Mouse (Mus musculus) liver, adult 2 months (tissue): Measurements from ENCODE around the gene Ccdc130. TPM values are rescaled to one million over a fixed set of nuclear protein-coding genes. Genes with fewer than 3 reads are reported as not detected.
"Not testable (repeated sequence)": the region's sequence is repeated elsewhere in the genome, so short reads cannot be mapped to it uniquely, and the experiment has no call there.

ENCODE experiments used
- DNase-seq: peaks from one replicate; pipeline ENCODE4 v3.0.0-alpha.2; 2011; ENCODE audit warnings: low read depth, low spot score; ENCODE audit errors: extremely low read depth
- H3K27ac ChIP-seq: fragments of 200-500 bp; replicated peaks from 2 replicates; pipeline ENCODE4 v1.5.1; 2012; ENCODE audit warnings: low read depth, mild to moderate bottlenecking, control low read depth, inconsistent platforms, low read length; ENCODE audit not compliant: insufficient read depth
- H3K27me3 ChIP-seq: fragments of 200-500 bp; 2 replicates; pipeline ENCODE4 v1.6.1; 2012; ENCODE audit warnings: mild to moderate bottlenecking, moderate library complexity, low read length, inconsistent platforms; ENCODE audit not compliant: control insufficient read depth, insufficient read depth
- H3K36me3 ChIP-seq: fragments of 200-500 bp; 2 replicates; pipeline ENCODE4 v1.6.1; 2012; ENCODE audit warnings: low read length, inconsistent platforms; ENCODE audit not compliant: control insufficient read depth, insufficient read depth
- H3K4me1 ChIP-seq: fragments of 200-500 bp; 2 replicates; pipeline ENCODE4 v1.6.1; 2011; ENCODE audit warnings: low read length; ENCODE audit not compliant: control insufficient read depth, insufficient read depth
- H3K4me3 ChIP-seq: fragments of 200-500 bp; 2 replicates; pipeline ENCODE4 v1.5.1; 2011; ENCODE audit warnings: low read depth, mild to moderate bottlenecking, control low read depth, low read length, moderate library complexity; ENCODE audit not compliant: insufficient read depth
- H3K79me2 ChIP-seq: fragments of 200-500 bp; 2 replicates; pipeline ENCODE4 v1.6.1; 2012; ENCODE audit warnings: inconsistent platforms, mild to moderate bottlenecking, low read length, moderate library complexity; ENCODE audit not compliant: control insufficient read depth, insufficient read depth
- H3K9ac ChIP-seq: fragments of 200-500 bp; 2 replicates; pipeline ENCODE4 v1.6.1; 2012; ENCODE audit warnings: low read depth, mild to moderate bottlenecking, control low read depth, inconsistent platforms, low read length
- CTCF ChIP-seq: fragments of 200-500 bp; IDR thresholded peaks from 2 replicates; pipeline ENCODE4 v1.5.1; 2011; ENCODE audit warnings: low read depth, low read length, control low read depth
- POLR2A ChIP-seq: fragments of 200-500 bp; IDR thresholded peaks from 2 replicates; pipeline ENCODE4 v1.6.1; 2011; ENCODE audit warnings: low read length, control low read depth; ENCODE audit not compliant: insufficient read depth; ENCODE audit errors: extremely low read depth
- WGBS: fragments of 180-500 bp; shearing (Covaris S2); methylation state at CpG from one replicate; pipeline ENCODE4 v1.1.7; 2018; 5-methylcytosine and 5-hydroxymethylcytosine counted together
- polyA plus RNA-seq: library from polyadenylated mRNA; depleted of rRNA; stranded (reverse); fragments of >200 nt; gene quantifications from 2 replicates; pipeline ENCODE4 v1.2.3, GENCODE M21; 2012
- total RNA-seq: library from RNA; depleted of rRNA; stranded (reverse); fragments of >200 nt; gene quantifications from 2 replicates; pipeline ENCODE4 v1.2.3, GENCODE M21; 2014

Ccdc130 gene
- total and polyA plus RNA-seq, 2 experiments = 2.3 to 8.7 TPM

GRCm38 (mm10) chr8:84288892-84289291 is 18.7 kb upstream of the Ccdc130 start:
- WGBS = 56% methylated on average over 2 of the region's 2 CpGs
- Histone ChIP-seq H3K4me3 (no peak overlapping the region), H3K79me2 (no peaks in the 10 kb centered on the region), H3K4me1 (no peaks in the 10 kb centered on the region), H3K36me3 (no peaks in the 10 kb centered on the region), H3K9ac (no peak overlapping the region), H3K27me3 (no peaks in the 10 kb centered on the region), H3K27ac (no peak overlapping the region)
- peak; percentile 60 for TF ChIP-seq CTCF
- no peak for TF ChIP-seq POLR2A
- no peak for DNase-seq

DNA sequence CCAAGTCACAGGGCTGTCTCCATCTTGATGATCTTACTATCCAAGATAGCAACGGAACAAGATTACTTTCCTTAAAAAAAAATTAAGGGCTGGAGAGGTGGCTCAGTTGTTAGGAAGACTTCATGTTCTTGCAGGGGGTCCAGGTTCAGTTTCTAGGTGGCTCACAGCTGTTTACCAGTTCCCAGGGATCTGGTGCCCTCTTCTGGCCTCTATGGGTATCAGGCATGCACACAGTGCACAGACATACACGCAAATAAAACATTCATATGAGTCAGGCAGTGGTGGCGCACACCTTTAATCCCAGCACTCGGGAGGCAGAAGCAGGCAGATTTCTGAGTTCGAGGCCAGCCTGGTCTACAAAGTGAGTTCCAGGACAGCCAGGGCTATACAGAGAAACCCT is 15.5 kb upstream of the Ccdc130 start:
- 56% methylated on average over 5 of the region's 5 CpGs for WGBS
- not testable (repeated sequence) for H3K4me3 ChIP-seq, H3K27ac ChIP-seq, H3K4me1 ChIP-seq, H3K27me3 ChIP-seq, H3K9ac ChIP-seq, H3K36me3 ChIP-seq, H3K79me2 ChIP-seq
- peak; percentile 65 for TF ChIP-seq CTCF
- DNase-seq = peak; percentile 15

- no peak for TF ChIP-seq CTCF
- no peak for TF ChIP-seq POLR2A
- peak overlapping the region; percentile 28; the same call in 1 of the 2 replicates for H3K4me3 ChIP-seq
- no peaks in the 10 kb centered on the region for H3K36me3 ChIP-seq
- H3K4me1 ChIP-seq = no peaks in the 10 kb centered on the region
- no peaks in the 10 kb centered on the region for H3K79me2 ChIP-seq
- no peak for DNase-seq
- no peak overlapping the region for H3K27ac ChIP-seq
- H3K27me3 ChIP-seq = no peaks in the 10 kb centered on the region
- H3K9ac ChIP-seq = no peak overlapping the region
- 48% methylated on average over 9 of the region's 9 CpGs for WGBS
Measured at GRCm38 (mm10) chr8:84284608-84285063, 14.5 kb upstream of the Ccdc130 start.

DNA sequence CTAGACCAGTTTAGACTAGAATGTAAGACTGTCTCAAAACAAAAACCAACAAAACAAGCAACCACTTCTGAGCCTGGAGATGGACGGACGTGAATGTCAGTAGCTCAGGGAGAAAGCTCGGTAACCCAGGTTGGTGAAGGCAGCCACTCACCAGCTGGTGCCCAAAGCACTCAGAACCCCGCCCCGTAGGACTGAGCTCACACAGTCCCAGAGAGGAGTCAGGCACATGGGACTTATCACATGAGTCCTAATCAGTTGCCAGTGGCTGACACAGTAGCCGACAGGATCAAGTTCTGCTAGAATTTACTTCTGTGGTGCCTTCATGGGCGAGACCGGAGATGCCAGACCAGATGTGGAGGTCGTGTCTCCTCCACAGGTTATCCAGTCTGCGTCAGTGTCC is 10.6 kb upstream of the Ccdc130 start:
- H3K4me3 ChIP-seq = no peak overlapping the region
- no peak for DNase-seq
- no peaks in the 10 kb centered on the region for H3K36me3 ChIP-seq
- no peak overlapping the region for H3K27ac ChIP-seq
- H3K79me2 ChIP-seq = no peaks in the 10 kb centered on the region
- no peak overlapping the region for H3K9ac ChIP-seq
- no peaks in the 10 kb centered on the region for H3K4me1 ChIP-seq
- no peak for TF ChIP-seq CTCF
- TF ChIP-seq POLR2A = no peak
- WGBS = 76% methylated on average over 10 of the region's 10 CpGs
- H3K27me3 ChIP-seq = no peaks in the 10 kb centered on the region

DNA sequence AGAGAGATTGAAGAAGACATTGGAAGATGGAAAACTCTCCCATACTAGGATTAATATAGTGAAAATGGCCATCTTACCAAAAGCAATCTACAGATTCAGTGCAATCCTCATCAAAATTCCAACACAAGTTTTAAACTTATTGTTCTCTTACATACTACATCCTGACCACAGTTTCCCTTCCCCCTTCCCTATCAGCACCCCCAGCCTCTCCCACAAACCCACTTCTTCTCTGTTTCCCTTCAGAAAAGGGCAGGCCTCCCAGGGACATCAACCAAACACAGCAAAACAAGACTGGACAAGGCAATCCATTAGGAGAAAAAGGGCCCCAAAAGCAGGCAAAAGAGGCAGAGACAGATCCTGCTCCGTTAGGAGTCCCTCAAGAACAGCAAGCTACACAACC is 6.3 kb upstream of the Ccdc130 start:
- 88% methylated on average over 1 of the region's 1 CpGs for WGBS
- DNase-seq = no peak
- TF ChIP-seq CTCF = no peak
- no peak for TF ChIP-seq POLR2A
- H3K36me3 ChIP-seq = no peaks in the 10 kb centered on the region
- no peak overlapping the region for H3K4me3 ChIP-seq
- no peaks in the 10 kb centered on the region for H3K4me1 ChIP-seq
- H3K9ac ChIP-seq = no peak overlapping the region
- no peak overlapping the region for H3K27ac ChIP-seq
- no peaks in the 10 kb centered on the region for H3K79me2 ChIP-seq
- no peaks in the 10 kb centered on the region for H3K27me3 ChIP-seq

GRCm38 (mm10) chr8:84273968-84274367 is 3.8 kb upstream of the Ccdc130 start:
- no peak for DNase-seq
- peaks cover 3% of the 10 kb centered on the region for H3K4me1 ChIP-seq
- no peak overlapping the region for H3K4me3 ChIP-seq
- 86% methylated on average over 3 of the region's 3 CpGs for WGBS
- TF ChIP-seq POLR2A = no peak
- TF ChIP-seq CTCF = no peak
- no peaks in the 10 kb centered on the region for H3K79me2 ChIP-seq
- H3K27me3 ChIP-seq = no peaks in the 10 kb centered on the region
- no peaks in the 10 kb centered on the region for H3K36me3 ChIP-seq
- no peak overlapping the region for H3K27ac ChIP-seq
- no peak overlapping the region for H3K9ac ChIP-seq
